ENCODE assay signal across 18 mouse cellular contexts in genomic region chr12:73304636-73305035, GRCm38 (mm10). TPM values are rescaled to one million over a fixed set of nuclear protein-coding genes. Genes with fewer than 3 reads are reported as not detected.
A peak's percentile ranks its signal among the peaks of the same experiment; 100 is the strongest.
DNase-seq lines count a peak whose midpoint lies in the region; ATAC-seq and TF ChIP-seq lines count a peak whose summit lies in the region.
"Had no signal": no experiment of that assay in that cellular context is flagged by ENCODE, and none has a peak within 500 bp of the region (broad histone marks: within the 10 kb centered on the region; RNA-seq: fewer than 3 reads in every experiment).

No protein-coding gene starts in this region.

- DNase-seq in kidney, adult 11 months, result peak; percentile 44
- peak; percentile 34 for DNase-seq in adrenal gland, postnatal 14 days
- DNase-seq in kidney, adult 2 months, result peak; percentile 75
- no peak for DNase-seq in cerebellum, adult 18-20 months
- DNase-seq: cerebellum, adult 8-10 months; heart, adult 2 months; lung, postnatal 14 days; retina, postnatal 1 day; spleen, adult 18-20 months; thymus, postnatal 25 days had no signal

- no peak for TF ChIP-seq CTCF in kidney, adult 2 months (conservative IDR thresholded peaks at IDR 0.05; ENCODE audit: insufficient read depth, insufficient read length, low read depth, low read length)

- H3K9me3 ChIP-seq in kidney, embryonic 14.5 days (ENCODE audit: control insufficient read depth, low read length), result no peaks in the 10 kb centered on the region
- H3K9me3 ChIP-seq: limb, embryonic 15.5 days; midbrain, embryonic 12.5 days had no signal

- WGBS in kidney, embryonic 14.5 days, result 55% methylated on average over 4 of the region's 4 CpGs
- 45% methylated on average over 4 of the region's 4 CpGs for whole genome bisulfite sequencing in kidney, adult 2 months

- H3K9ac ChIP-seq in kidney, embryonic 14.5 days (ENCODE audit: low read depth, low read length), result no peak overlapping the region
- H3K9ac ChIP-seq: limb, embryonic 15.5 days; midbrain, embryonic 12.5 days had no signal

- TF ChIP-seq POLR2A in kidney, adult 2 months (IDR thresholded peaks at IDR 0.05; ENCODE audit: low read depth, low read length), result no peak

- H3K4me2 ChIP-seq in kidney, embryonic 14.5 days (replicated peaks; ENCODE audit: low read depth, low read length), result no peak overlapping the region
- H3K4me2 ChIP-seq: limb, embryonic 15.5 days; midbrain, embryonic 12.5 days had no signal

- H3K4me1 ChIP-seq in kidney, embryonic 14.5 days (ENCODE audit: control insufficient read depth, insufficient read depth, low read length), result no peaks in the 10 kb centered on the region
- H3K4me1 ChIP-seq in kidney, adult 2 months (ENCODE audit: control insufficient read depth, insufficient read depth, low read length), result peaks cover 3% of the 10 kb centered on the region; the same call in 1 of the 2 replicates
- H3K4me1 ChIP-seq: limb, embryonic 15.5 days; midbrain, embryonic 12.5 days had no signal

- H3K27ac ChIP-seq in kidney, embryonic 14.5 days (ENCODE audit: low read depth, low read length), result no peak overlapping the region
- no peak overlapping the region for H3K27ac ChIP-seq in kidney, adult 2 months (ENCODE audit: insufficient read depth, low read depth, low read length)
- H3K27ac ChIP-seq: heart, adult 2 months; limb, embryonic 15.5 days; midbrain, embryonic 12.5 days had no signal

- no peak for ATAC-seq in kidney, embryonic 14.5 days (ENCODE audit: low FRiP score, low TSS enrichment)
- ATAC-seq in megakaryocyte, adult 5-6 weeks (ENCODE audit: poor library complexity, severe bottlenecking), result peak; percentile 90
- no peak for ATAC-seq in activated CD4-positive, CD25-positive, alpha-beta regulatory T cell, adult 4 months
- ATAC-seq: Patski had no signal

- no peak overlapping the region for H3K4me3 ChIP-seq in kidney, embryonic 14.5 days (ENCODE audit: low read length)
- H3K4me3 ChIP-seq in kidney, adult 2 months (ENCODE audit: insufficient read depth, low read depth, low read length), result no peak overlapping the region
- H3K4me3 ChIP-seq: erythroblast, embryonic 14.5 days; heart, adult 2 months; limb, embryonic 15.5 days; midbrain, embryonic 12.5 days had no signal

- H3K27me3 ChIP-seq in kidney, embryonic 14.5 days (ENCODE audit: control insufficient read depth, insufficient read depth, low read length), result no peaks in the 10 kb centered on the region
- no peaks in the 10 kb centered on the region for H3K27me3 ChIP-seq in kidney, adult 2 months (replicated peaks; ENCODE audit: control insufficient read depth, insufficient read depth, low read length)
- H3K27me3 ChIP-seq: CH12.LX; limb, embryonic 15.5 days; midbrain, embryonic 12.5 days; Patski had no signal

- no peaks in the 10 kb centered on the region for H3K36me3 ChIP-seq in kidney, embryonic 14.5 days (ENCODE audit: control insufficient read depth, insufficient read depth, low read length)
- no peaks in the 10 kb centered on the region for H3K36me3 ChIP-seq in kidney, adult 2 months (ENCODE audit: control insufficient read depth, insufficient read depth, low read length)
- H3K36me3 ChIP-seq: limb, embryonic 15.5 days had no signal

RNA-seq across cellular contexts. Expression of gene Slc38a6, which starts 18.1 kb away (rescaled TPM):
- polyA plus RNA-seq in kidney, embryonic 14.5 days (2014; fragmentation: Nextera tagmentation; extraction: Ambion mirVana), result 11.1 and 11.2 TPM in 2 replicates
- total RNA-seq in adrenal gland, postnatal 14 days (2021), result 8.3 and 8.9 TPM in 2 replicates
- 15.1 and 17.7 TPM in 2 replicates for polyA plus RNA-seq in kidney, adult 2 months (2012; rRNA removed)
- total RNA-seq in megakaryocyte, adult 5-6 weeks (2015), result 7.9 and 9.0 TPM in 2 replicates
- total RNA-seq in megakaryocyte, adult 5-6 weeks (2017), result 5.0 and 7.2 TPM in 2 replicates
- polyA plus RNA-seq in activated CD4-positive, CD25-positive, alpha-beta regulatory T cell, adult 4 months (2017; shearing (Covaris generic)), result 1 to 10 TPM; 5.5 to 8.7 TPM
- polyA plus RNA-seq: erythroblast, embryonic 14.5 days had no signal

RNA-seq across cellular contexts. Expression of gene Trmt5, which starts 18.1 kb away (rescaled TPM):
- polyA plus RNA-seq in kidney, embryonic 14.5 days (2014; fragmentation: Nextera tagmentation; extraction: Ambion mirVana), result 17.9 and 19.9 TPM in 2 replicates
- 16.5 and 17.5 TPM in 2 replicates for total RNA-seq in adrenal gland, postnatal 14 days (2021)
- polyA plus RNA-seq in kidney, adult 2 months (2012; rRNA removed), result 4.8 and 6.1 TPM in 2 replicates
- total RNA-seq in megakaryocyte, adult 5-6 weeks (2015), result 16.0 and 16.2 TPM in 2 replicates
- total RNA-seq in megakaryocyte, adult 5-6 weeks (2017), result 11.6 and 14.5 TPM in 2 replicates
- 10 to 100 TPM; 14.9 to 20.9 TPM for polyA plus RNA-seq in activated CD4-positive, CD25-positive, alpha-beta regulatory T cell, adult 4 months (2017; shearing (Covaris generic))

Comparison
In these comparisons a context has a peak if more than half of its experiments do, and no peak if none do; other contexts are left out.
1. DNase-seq: peak in kidney, adult 11 months (single experiment), adrenal gland, postnatal 14 days (single experiment) and kidney, adult 2 months (single experiment); none in cerebellum, adult 18-20 months (0 of 2).